Mouse (Mus musculus): ENCODE data around the gene Pdcd6ip. TPM values are rescaled to one million over a fixed set of nuclear protein-coding genes. Genes with fewer than 3 reads are reported as not detected.
"Not testable (repeated sequence)": the region's sequence is repeated elsewhere in the genome, so short reads cannot be mapped to it uniquely, and the experiment has no call there.

The Pdcd6ip gene
- total RNA-seq, 2 experiments from 2014 or later = 58.9 to 66.1 TPM

DNA sequence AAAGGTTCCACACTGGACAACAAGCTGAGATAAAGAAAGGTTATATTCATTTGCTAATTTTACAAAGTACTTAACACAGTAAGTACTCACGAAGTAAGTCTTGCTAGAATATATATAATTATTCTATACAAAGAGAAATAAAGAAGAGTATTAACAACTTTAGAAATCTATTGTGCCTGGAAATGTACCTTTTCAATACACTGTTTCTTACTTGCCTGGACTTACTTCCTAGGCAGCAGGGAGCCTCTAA, 37.3 kb downstream of the Pdcd6ip start:
- no peak for DNase-seq (ENCODE audit: low spot score in 2 of 2)
- TF ChIP-seq CTCF (conservative IDR thresholded peaks at IDR 0.05) = no peak
- Histone ChIP-seq H3K4me3 (no peak overlapping the region), H3K27ac (no peak overlapping the region)

DNA sequence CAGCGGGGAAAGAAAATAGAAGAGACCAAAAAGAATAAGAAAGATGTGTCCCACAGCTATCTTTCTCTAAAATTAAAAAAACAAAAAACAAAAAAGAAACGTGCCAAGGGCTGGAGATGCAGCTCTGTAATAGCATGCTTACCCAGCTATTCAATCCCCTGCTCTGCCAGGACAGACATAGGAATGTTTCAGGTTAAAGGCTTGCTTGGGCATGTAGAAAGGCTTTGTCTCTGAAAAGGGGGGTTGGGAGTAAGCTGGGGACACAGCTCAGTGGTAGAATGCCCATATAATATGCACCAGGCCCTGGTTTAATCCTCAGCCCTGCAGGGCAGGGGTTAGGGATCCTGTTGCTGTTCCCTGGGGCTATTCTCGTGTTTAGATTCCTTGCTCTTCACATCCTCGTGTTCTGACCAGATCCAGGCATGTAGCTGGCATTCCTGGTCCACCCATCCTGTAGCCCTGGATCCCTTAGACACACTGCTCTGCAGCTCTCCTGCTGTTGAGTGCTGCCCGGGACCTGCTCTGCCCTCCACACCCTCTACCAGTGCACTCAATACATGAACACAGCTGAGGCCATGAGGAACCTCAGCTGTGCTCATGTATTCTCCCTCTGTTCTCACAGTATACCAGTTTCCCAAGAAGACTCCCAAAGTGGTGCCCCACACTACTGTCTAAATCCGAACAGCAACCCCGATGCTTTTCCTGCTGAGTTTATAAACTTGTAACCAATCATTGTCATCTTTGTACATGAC, 37.8 kb downstream of the Pdcd6ip start:
- no peak overlapping the region for H3K4me3 ChIP-seq
- no peak for TF ChIP-seq CTCF (conservative IDR thresholded peaks at IDR 0.05)
- no peak overlapping the region for H3K27ac ChIP-seq
- DNase-seq (ENCODE audit: low spot score in 2 of 2) = no peak

DNA sequence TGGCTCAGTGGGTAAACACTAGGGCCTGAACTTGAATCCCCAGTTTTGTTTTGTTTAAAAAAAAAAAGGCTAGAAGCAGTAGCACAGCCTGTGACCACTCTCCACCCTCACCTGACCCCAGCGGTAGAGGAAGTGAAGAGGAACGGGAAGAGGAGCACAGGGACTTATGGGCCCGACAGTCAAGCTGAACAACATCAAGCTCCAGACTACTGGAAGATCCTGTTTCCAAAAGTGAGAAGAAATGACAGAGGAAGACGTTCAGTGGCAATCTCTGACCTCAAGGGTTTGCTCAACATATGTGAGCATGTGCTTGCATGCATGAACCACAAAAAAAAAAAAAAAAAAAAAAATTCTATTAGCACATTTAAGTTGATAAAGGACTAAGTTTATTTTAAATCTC, 44.6 kb downstream of the Pdcd6ip start:
- no peak for TF ChIP-seq CTCF (conservative IDR thresholded peaks at IDR 0.05)
- Histone ChIP-seq H3K27ac (no peak overlapping the region), H3K4me3 (no peak overlapping the region)
- no peak for DNase-seq (ENCODE audit: low spot score in 2 of 2)

DNA sequence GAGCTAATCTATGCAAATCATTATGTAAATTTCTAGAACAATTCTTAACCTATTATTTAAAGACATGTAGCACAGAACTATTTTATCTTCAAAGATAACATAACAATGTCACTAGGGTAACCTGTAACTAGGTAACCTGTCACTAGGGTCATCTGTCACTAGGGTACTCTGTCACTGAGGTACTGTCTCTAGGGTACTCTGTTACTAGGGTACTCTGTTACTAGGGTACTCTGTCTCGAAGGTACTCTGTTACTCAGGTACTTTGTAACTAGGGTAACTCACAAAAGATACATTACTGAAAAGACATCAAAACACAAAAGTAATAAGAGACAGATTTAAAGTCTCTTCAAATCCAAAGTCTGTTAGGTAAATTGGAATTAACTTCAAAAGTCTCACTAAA, 50.2 kb downstream of the Pdcd6ip start:
- Histone ChIP-seq H3K4me3 (no peak overlapping the region), H3K27ac (no peak overlapping the region)
- no peak for TF ChIP-seq CTCF (conservative IDR thresholded peaks at IDR 0.05)
- DNase-seq (ENCODE audit: low spot score in 2 of 2) = no peak

DNA sequence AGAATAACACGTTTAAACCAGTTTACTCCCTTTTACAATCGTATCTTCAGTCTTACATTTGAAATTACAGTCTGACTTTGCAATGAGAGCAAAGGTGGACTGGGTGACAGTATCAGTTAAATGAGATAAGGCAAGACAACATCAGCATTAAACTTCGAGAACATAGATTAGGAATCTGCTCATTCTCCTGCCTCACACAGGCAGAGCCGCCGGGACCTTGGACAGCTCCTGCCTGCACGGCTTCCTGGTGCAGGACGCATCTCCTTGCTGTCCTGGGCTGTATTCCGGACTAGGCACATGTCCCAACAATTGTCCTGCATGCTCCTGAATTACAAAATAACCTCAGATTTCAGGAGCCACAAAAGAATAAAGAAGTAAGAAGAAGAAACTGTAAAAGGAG, 54.5 kb downstream of the Pdcd6ip start:
- TF ChIP-seq CTCF (conservative IDR thresholded peaks at IDR 0.05) = no peak
- no peak overlapping the region for H3K4me3 ChIP-seq
- DNase-seq (ENCODE audit: low spot score in 2 of 2) = no peak
- no peak overlapping the region for H3K27ac ChIP-seq

DNA sequence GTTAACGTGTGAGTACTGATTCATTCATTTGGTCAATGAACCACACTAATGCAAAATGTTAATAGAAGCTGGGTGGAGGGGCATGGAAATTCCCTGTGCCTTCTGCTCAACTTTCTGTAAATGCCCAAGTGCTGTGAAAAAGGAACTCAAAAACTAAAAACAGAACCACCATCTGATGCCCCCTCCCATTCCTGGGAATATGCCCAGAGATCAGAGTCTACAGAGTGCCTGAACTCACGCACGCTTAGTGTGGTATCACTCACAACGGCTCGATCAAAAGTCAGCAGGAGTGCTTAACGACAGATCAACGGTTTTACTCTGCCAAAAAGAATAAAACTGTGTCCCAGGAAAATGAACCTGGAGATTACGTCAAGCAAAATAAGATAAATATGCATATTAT, 57.3 kb downstream of the Pdcd6ip start:
- no peak for DNase-seq (ENCODE audit: low spot score in 2 of 2)
- Histone ChIP-seq H3K27ac (no peak overlapping the region), H3K4me3 (no peak overlapping the region)
- TF ChIP-seq CTCF (conservative IDR thresholded peaks at IDR 0.05) = no peak

DNA sequence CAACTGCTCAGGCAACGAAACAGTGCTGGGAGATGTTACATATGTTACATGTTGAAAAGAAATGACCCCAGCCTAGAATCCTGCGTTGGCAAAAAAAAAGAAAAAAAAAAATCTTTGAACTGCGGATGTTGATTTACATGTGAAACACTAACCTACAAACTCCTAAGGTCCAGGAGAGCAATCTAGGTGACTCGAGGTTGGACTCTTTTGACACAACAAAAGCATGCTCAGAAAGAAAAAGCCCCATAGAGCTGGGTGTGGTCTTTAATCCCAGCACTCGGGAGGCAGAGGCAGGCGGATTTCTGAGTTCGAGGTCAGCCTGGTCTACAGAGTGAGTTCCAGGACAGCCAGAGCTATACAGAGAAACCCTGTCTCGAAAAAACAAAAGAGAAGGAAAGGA, 58.8 kb downstream of the Pdcd6ip start:
- not testable (repeated sequence) for H3K4me3 ChIP-seq; H3K27ac ChIP-seq; DNase-seq (ENCODE audit: low spot score in 2 of 2)

DNA sequence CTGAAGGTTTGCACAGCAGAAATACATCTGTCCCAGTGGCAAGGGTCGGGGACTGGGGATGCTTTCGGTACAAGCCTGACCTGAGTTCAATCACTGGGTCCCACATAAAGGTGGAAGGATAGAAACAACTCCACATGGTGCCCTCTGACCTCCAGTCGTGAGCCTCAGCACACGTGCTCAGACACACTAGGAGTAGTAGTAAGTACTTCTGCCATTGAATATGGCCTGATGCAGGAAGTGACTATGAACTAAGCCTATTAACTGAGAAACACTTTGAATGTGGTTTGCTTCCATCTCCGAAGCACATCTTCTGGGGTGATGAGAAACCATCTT, 62.3 kb downstream of the Pdcd6ip start:
- DNase-seq (ENCODE audit: low spot score in 2 of 2) = no peak
- H3K4me3 ChIP-seq = no peak overlapping the region
- no peak overlapping the region for H3K27ac ChIP-seq
- TF ChIP-seq CTCF (conservative IDR thresholded peaks at IDR 0.05) = no peak; the same call in 1 of the 2 replicates

DNA sequence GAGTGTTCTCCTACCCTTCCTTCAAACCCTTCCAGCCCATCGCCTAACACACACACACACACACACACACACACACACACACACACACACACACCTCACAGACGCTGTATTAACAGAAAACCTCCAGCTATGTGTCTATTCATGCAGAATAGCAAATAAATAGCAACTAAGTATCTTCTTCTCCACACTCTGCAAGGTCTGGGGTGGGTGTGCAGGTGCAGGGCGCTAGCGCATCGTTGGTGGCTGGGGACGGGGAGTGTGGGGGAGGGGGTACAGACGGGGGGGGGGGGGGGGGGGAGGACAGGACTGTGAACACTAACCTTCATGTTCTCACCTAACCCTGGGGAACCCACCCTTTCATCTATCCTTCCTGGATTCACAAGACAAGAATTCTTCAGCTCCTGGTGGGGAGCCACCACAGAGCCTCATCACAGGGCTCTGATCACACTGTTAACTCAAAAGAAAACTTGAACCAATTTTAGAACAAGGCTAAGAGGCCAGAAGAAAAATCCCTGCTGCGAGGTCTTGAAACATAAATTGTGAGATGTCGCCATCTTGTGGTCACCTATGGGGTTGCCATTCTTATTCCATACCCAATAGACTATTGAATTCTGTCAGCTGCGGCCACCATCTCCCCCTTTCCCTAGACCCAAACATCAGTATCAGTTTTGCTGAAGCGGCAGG, 62.8 kb downstream of the Pdcd6ip start:
- no peak overlapping the region for H3K27ac ChIP-seq
- DNase-seq (ENCODE audit: low spot score in 2 of 2) = peak; percentile 64 to 79

DNA sequence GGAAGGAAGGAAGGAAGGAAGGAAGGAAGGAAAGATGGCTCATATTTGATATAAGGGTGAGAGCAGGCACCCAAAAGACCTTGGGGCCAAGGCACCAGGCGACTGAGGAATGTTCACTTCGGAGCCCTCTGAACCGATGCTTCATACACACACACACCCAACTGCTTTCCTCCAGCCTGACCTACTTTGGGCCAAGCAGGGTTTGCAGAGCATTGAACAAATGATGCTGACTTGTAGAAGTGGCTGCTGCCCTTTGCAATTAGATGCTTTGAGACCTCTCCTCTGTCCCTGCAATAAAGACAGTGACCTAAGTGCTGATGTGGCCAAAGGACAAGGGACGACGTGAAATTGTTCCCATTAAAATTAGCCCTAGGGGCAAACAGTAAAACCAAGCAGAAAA, 63.4 kb downstream of the Pdcd6ip start:
- Histone ChIP-seq H3K27ac (no peak overlapping the region), H3K4me3 (no peak overlapping the region)
- TF ChIP-seq CTCF (conservative IDR thresholded peaks at IDR 0.05) = no peak

More for the DNA sequence above, 62.8 kb downstream of the Pdcd6ip start:
- peak; percentile 92 for TF ChIP-seq CTCF (conservative IDR thresholded peaks at IDR 0.05)
- no peak overlapping the region for H3K4me3 ChIP-seq

DNA sequence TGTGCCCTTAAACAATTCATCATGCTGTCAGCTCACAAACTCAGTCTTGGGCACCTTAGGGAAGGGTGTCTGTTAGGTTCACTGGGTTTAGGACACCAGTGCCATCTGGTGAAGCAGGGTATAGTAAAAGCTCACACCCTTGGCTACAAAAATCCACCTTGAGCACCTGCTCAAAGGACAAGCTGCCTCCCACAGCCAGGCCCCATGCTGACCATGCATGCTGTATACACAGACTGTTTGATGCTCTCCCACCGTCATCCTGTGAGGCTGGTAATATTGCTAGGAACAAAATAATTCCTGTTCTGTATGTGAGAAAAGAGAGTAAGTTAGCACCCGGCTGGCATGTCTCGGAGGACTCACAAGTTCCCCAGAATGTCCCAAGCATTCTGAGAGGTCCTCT, 64.0 kb downstream of the Pdcd6ip start:
- no peak for DNase-seq (ENCODE audit: low spot score in 2 of 2)
- no peak overlapping the region for H3K27ac ChIP-seq
- no peak overlapping the region for H3K4me3 ChIP-seq
- no peak for TF ChIP-seq CTCF (conservative IDR thresholded peaks at IDR 0.05)

More for the DNA sequence above, 63.4 kb downstream of the Pdcd6ip start:
- no peak for DNase-seq (ENCODE audit: low spot score in 2 of 2)

DNA sequence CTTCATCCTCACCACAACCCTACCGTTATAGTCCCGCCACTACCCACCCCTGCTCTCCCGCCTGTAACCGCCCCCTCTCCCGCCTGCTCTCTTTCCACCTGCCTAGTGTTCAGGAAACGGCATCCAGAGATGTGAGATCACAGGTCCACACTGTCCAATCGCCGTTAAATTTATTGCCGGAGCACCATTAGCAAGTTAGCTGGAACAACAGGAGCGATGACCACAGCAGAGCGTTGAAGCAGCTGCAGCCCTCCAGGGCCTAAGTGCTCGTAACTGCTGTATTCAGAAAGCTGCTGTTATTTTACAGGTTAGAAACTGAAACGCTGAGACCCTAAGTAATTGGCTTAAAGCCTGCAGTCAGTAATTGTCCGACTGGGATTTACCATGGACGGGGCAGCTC, 64.4 kb downstream of the Pdcd6ip start:
- no peak for TF ChIP-seq CTCF (conservative IDR thresholded peaks at IDR 0.05)
- DNase-seq (ENCODE audit: low spot score in 2 of 2) = no peak
- Histone ChIP-seq H3K4me3 (no peak overlapping the region), H3K27ac (no peak overlapping the region)

DNA sequence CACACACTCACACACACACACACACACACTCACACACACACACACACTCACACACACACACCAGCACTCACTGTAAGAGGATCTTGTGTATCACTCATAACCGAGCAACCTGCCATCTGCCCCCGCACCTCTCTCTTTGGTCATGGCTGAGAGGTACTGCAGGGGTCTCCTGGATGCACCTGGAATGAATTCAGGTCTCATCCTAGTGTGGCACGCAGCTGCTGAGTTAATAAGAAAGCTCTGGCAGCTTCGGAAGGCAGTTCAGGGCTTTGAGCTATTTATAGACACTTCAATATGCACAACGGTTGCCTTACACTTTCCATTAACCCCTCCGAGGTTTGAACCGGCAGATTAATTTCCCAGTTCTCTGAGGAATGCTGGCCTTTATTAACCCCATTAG, 73.1 kb downstream of the Pdcd6ip start:
- TF ChIP-seq CTCF (conservative IDR thresholded peaks at IDR 0.05) = no peak
- Histone ChIP-seq H3K27ac (no peak overlapping the region), H3K4me3 (no peak overlapping the region)

DNA sequence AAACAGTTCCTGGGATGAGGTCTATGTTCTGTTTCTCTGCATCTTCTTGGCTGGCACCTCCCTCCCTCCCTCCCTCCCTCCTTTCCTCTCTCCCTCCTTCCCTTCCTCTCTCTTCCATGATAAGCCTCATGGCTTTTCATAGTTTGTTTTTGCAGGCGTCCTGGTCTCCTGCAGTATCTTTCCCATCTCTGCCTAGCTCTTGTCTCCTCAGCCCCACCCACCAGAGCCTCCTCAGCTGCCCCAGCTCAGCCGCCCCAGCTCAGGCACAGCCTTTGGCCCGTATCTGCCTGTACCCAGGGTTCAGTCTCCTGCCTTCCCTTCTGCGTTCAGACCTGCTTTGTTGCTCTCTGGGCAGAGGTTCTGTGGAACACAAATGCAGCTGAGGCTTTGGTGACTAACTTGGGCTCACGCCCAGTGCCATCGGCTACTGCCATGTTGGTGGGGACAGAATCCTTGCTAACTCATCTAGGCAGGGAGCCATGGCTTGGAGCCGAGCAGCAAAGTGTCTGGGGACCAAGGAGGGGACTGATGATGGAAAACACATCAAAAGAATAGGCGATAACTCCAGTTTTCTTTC, 74.8 kb downstream of the Pdcd6ip start:
- no peak for TF ChIP-seq CTCF (conservative IDR thresholded peaks at IDR 0.05)
- Histone ChIP-seq H3K27ac (no peak overlapping the region), H3K4me3 (no peak overlapping the region)
- DNase-seq (ENCODE audit: low spot score in 2 of 2) = no peak

More for the DNA sequence above, 73.1 kb downstream of the Pdcd6ip start:
- DNase-seq (ENCODE audit: low spot score in 2 of 2) = no peak

Measured in layer of hippocampus, adult 2 months (tissue).